Mouse (Mus musculus): Measurements from ENCODE around the gene Tpp2. TPM values are rescaled to one million over a fixed set of nuclear protein-coding genes. Genes with fewer than 3 reads are reported as not detected.

Gene Tpp2
- total RNA-seq (2023): 10 to 100 TPM; 88.0 to 93.4 TPM

DNA sequence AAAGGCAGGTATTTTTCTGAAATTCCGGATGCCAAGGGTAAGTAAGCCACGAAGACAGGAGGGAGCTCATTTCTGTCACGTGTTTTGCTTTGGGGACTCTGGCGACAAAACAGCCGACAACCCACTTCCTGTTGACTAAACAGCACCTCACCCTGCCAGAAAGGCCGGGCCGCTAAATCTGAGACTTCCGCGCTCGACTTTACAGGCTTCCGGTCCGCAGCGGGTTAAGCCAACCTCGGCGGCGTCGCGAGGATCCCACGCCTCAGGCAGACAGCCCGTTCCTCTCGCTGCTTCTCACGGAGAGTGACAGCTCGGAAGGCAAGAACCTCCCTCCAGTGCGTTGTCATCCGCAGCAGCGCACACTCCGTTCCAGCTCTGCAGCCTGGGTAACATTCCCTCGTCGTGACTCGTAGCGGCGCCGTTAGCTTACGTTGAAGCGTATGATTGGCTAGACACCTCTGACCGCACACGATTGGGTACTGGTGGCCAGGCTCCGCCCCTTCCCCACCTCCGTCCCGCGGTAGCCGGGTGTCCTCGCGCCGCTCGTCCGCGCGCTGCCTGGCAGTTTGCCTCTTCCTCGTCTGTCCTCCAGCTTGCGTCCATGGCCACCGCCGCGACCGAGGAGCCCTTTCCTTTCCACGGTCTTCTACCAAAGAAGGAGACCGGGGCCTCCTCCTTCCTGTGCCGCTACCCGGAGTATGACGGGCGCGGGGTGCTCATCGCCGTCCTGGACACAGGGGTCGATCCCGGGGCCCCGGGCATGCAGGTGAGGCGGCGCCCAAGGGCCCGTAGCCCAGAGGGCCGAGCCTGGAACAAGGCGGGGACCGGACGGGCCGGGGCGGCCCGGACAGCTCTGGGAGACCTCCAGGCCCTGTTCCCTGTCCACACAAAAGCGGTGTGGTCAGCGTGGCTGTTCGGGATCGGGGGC is at the start of gene Tpp2:
Gene Tpp2, plus strand, starts transcription at position 160 of the 928 bp plus-strand sequence.

DNA sequence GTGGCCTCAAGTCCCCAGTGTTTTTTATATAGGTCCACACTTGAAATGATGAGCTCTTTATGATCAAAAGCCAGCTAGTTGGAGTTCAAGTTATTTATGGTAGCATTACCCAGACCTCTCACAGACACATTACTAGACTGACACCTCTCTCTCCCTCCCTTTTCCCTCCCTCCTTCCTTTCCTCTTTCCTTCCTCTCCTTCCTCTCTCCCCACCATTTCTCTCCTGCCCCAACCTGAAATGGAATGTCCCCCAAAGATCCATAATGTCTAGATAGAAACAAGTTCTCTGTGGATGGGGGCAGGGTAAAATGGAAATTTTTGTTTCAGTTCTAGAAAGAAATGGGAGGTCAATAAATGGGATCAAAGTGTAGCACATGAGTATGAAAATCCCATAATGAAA is 86.5 kb downstream of the Tpp2 start, which contains the start of gene Mettl21c:
Gene Mettl21c, minus strand, starts transcription at position 101 of the 400 bp plus-strand sequence.

Other genes with a start within 250 kb of the Tpp2 start
- not detected for gene 1500015O10Rik, start 203.0 kb upstream of the Tpp2 start, total RNA-seq (2023)
- 10 to 100 TPM; 16.1 to 21.9 TPM for gene Uxs1, start 105.8 kb upstream of the Tpp2 start, total RNA-seq (2023)
- not detected for gene Mettl21c, start 86.4 kb downstream of the Tpp2 start, total RNA-seq (2023)
- not detected for gene Gm8251, start 128.3 kb downstream of the Tpp2 start, total RNA-seq (2023)
- 10 to 100 TPM; 12.9 to 15.3 TPM for gene Tex30, start 168.8 kb downstream of the Tpp2 start, total RNA-seq (2023)
- gene Kdelc1, start 185.2 kb downstream of the Tpp2 start, total RNA-seq (2023): 1 to 10 TPM; 7.5 to 9.3 TPM
- gene Bivm, start 185.3 kb downstream of the Tpp2 start, total RNA-seq (2023): 10 to 100 TPM in 1 of 2 experiments, 1 to 10 TPM in 1; 9.0 to 10.4 TPM
- gene Ercc5, start 214.1 kb downstream of the Tpp2 start, total RNA-seq (2023): 10 to 100 TPM; 20.1 to 23.5 TPM

Data from monocyte, adult 59 days (primary cell).